Mouse (Mus musculus): ENCODE results near the gene Rnf26.

Rnf26 gene

GRCm38 (mm10) chr9:44088877-44089608, 24.3 kb downstream of the Rnf26 start:
- 39% methylated on average over 12 of the region's 12 CpGs for WGBS

GRCm38 (mm10) chr9:44087761-44088455, 25.4 kb downstream of the Rnf26 start:
- WGBS = 18% methylated on average over 15 of the region's 15 CpGs

GRCm38 (mm10) chr9:44086960-44087359, 26.4 kb downstream of the Rnf26 start:
- 29% methylated on average over 10 of the region's 10 CpGs for WGBS

GRCm38 (mm10) chr9:44085741-44086665, 27.3 kb downstream of the Rnf26 start:
- WGBS = 24% methylated on average over 15 of the region's 15 CpGs

DNA sequence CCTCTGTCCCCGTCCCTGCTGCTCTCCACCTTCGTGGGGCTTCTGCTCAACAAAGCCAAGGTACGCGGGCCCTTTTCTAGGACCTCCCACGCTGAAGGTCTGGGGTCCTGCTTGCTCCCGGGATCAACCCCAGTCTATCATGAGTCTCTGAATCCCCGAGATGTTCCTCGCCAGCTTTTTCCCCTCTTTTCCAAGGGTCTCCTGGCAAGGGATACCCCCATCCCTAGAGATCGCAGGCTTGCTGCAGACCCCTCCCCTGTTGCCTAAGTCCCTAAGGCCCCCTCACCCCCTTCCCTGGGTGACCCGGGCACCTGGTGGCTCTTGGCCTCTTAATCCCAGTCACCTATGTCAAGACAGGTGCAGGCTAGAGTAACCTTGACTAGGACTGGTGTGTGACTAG, 28.0 kb downstream of the Rnf26 start:
- WGBS = 4% methylated on average over 10 of the region's 10 CpGs

DNA sequence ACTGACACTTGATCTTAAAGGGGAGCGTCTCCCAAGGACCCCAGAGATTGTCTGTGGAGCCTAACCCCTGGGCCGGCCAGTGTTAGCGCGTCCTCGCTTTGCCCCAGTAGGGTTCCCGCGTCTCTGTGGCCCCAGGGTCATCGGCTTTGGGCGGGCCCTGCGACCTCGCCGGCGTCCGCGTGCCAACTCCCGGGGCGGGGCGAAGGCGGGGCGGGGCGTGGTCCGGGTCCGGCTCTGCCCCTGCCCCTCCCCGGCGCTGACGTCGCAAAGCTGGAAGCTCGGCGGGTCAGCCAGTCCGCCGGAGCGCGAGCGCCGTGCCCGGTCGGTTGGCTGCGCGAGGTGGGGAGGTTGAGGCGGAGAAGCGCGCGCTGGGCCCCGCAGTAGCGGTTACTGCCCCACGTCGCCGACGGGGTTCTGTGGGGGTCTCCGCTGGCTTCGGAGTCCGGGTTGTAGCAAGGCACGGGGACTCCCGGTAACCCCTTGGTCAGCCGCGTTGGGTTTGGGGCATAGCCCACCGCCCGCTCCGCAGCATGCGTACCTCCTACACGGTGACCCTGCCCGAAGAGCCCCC, 28.6 kb downstream of the Rnf26 start:
- under 1% methylated on average over 62 of the region's 62 CpGs for WGBS

GRCm38 (mm10) chr9:44084236-44084635, 29.1 kb downstream of the Rnf26 start:
- 12% methylated on average over 14 of the region's 14 CpGs for WGBS

- 23% methylated on average over 23 of the region's 23 CpGs for WGBS
Observed at GRCm38 (mm10) chr9:44083392-44084121, 29.8 kb downstream of the Rnf26 start.

GRCm38 (mm10) chr9:44082266-44082665, 31.1 kb downstream of the Rnf26 start:
- WGBS = 68% methylated on average over 5 of the region's 5 CpGs

DNA sequence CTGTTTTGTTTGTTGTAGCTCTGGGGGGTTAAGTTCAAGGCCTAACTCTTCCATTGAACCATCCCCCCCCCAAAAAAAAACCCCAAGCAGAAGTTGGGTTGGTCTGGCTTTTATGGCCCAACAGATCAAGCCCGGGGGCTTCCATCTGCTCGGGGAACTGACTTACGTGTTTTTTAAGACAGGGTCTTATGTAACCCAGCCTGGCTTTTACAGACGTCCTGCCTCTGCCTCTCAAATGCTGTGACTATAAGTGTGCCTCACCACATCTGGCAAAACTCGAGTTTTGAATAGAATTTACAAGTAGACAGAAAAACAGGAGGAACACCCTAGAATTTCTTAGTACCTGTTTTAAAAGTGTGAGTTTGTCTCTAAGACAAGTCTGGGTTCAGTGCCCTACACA, 31.7 kb downstream of the Rnf26 start:
- 43% methylated on average over 5 of the region's 5 CpGs for WGBS

- 46% methylated on average over 5 of the region's 5 CpGs for WGBS
Observed at GRCm38 (mm10) chr9:44080953-44081352, 32.4 kb downstream of the Rnf26 start.

DNA sequence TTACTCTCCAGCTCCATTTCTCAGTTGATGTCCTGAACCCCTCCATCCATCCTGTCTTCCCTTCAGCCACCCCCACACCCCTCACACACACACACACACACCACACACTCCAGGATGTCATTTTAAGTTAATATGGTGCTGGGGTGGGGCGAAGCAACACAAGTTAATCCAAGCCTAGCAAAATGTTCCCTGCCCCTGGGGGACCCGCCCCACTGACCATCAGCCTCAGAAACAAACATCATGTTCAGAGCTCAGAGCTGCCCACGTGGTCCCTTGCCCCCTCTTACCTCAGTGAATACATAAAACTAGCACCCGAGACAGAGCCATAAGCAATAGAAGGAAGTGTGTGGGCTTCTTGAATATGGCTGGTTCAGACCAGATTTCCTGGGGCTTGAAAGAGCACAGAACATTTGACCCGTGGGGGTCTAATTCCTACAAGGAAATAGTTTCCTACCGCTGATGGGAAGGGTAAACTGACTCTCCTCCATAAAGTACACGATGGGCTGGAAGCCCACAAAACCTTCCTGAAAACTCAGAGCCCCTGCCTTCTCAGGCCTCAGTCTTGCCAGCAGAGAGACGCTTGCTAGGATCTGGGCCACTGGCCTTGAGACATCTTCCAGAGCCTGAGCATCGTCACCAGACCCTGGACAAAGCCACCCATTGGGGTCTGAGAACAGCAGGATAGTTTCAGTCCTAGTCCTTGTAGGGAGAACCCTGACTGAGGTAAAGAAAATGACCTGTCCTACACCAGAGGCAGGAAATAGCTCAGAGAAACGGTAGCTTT, 33.1 kb downstream of the Rnf26 start:
- 59% methylated on average over 10 of the region's 10 CpGs for WGBS

DNA sequence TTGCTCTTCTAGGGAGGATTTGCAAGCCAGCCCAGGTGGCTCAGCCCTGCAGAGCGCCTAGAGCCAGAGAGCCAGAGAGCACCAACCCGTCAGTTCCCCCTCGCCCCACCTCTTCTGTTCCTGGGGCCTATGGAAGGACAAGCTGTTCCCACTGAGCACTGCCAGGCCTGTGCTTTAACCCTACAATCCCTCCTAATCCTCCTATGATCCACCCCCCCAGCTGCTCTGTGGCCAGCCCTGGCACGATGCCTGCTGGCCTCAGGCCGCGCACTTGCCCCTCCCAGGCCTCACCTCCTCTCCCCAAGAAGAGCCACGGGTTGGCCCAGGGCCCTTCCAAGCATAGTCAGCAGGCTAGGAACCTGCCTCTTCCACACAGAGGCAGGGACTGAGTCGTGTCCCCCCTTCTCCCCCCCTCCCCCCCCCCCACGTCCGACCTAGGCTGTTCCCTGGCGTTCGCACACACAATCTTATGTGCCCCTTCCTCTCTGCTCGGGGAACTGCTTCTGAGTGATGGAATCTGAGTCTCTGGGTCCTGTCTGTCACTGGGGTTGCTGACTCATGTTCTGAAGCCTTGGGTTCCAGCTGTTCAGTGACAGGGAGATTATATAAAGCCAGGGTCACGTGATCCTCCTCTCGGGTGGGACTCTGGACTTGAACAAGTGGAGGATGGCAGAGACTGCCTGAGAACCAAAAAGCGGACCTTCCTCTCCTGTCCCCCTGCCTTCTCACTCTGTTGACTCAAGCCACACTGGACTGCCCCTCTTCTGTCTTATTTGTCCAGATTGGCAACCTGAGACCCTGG, 34.2 kb downstream of the Rnf26 start:
- 23% methylated on average over 16 of the region's 16 CpGs for WGBS

- WGBS = 79% methylated on average over 10 of the region's 10 CpGs
Observed at GRCm38 (mm10) chr9:44078136-44078797, 35.0 kb downstream of the Rnf26 start.

GRCm38 (mm10) chr9:44077266-44077910, 35.9 kb downstream of the Rnf26 start:
- 83% methylated on average over 11 of the region's 11 CpGs for WGBS

- 19% methylated on average over 5 of the region's 5 CpGs for WGBS
Observed at GRCm38 (mm10) chr9:44076764-44077120, 36.6 kb downstream of the Rnf26 start.

- WGBS = 76% methylated on average over 16 of the region's 16 CpGs
Observed at GRCm38 (mm10) chr9:44075996-44076763, 37.1 kb downstream of the Rnf26 start.
